Mouse (Mus musculus) small intestine, adult 2 months (tissue): ENCODE results near the gene Taok1.

ENCODE experiments used
- CTCF ChIP-seq: fragments of 200-500 bp; IDR thresholded peaks from 2 replicates; pipeline ENCODE4 v1.5.1; 2012; ENCODE audit warnings: low read depth, mild to moderate bottlenecking, control low read depth, inconsistent platforms, low read length, moderate library complexity, mixed read lengths; ENCODE audit not compliant: insufficient replicate concordance, insufficient read length; ENCODE audit errors: extremely low read depth
- POLR2A ChIP-seq: fragments of 200-500 bp; IDR thresholded peaks from 2 replicates; pipeline ENCODE4 v1.6.1; 2012; ENCODE audit warnings: low read depth, mild to moderate bottlenecking, control low read depth, inconsistent platforms, low read length, moderate library complexity

GRCm38 (mm10) chr11:77590801-77591200 is 16.8 kb downstream of the Taok1 start:
- no peak for TF ChIP-seq CTCF
- no peak for TF ChIP-seq POLR2A
